Mouse (Mus musculus): Measurements from ENCODE around the gene Hoxa6. TPM values are rescaled to one million over a fixed set of nuclear protein-coding genes. Genes with fewer than 3 reads are reported as not detected.

The Hoxa6 gene
- total RNA-seq, 2 experiments from 2014 or later, result not detected

- no peak for DNase-seq (ENCODE audit: low spot score in 2 of 2)
Observed at GRCm38 (mm10) chr6:52165441-52166370, 42.8 kb downstream of the Hoxa6 start.

GRCm38 (mm10) chr6:52164626-52165440 lies 43.7 kb downstream of the Hoxa6 start, which contains the start of gene Hoxa2:
TSS of gene Hoxa2 (minus strand) at chr6:52164831.
- no peak for DNase-seq (ENCODE audit: low spot score in 2 of 2)

DNA sequence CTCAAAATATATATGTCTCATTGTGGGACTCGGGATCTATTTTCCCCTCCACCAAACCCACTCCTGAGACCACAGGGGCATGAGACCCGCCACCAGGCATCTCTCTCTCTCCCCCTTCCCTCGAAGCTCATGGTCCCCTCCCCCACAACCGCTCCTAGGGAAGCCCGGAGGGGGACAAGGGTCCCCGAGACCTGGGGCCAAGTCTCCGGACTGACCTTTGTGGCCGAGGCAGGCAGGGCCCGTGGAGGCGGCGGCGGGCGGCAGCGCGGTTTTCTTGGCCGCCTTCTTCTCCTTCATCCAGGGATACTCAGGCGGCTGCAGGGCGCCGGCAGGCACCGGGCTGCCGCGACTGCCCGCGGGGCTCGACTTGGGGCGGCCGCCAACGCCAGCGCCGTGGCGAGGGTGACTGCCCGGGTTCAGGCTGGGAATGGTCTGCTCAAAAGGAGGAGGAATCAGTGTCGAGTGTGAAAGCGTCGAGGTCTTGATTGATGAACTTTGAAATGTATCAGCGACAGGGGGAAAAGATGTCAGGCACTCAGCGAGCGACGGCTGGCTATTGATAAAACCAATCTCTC lies 44.4 kb downstream of the Hoxa6 start:
- DNase-seq (ENCODE audit: low spot score in 2 of 2), result no peak

- DNase-seq (ENCODE audit: low spot score in 2 of 2), result no peak
Observed at GRCm38 (mm10) chr6:52163366-52164031, 45.0 kb downstream of the Hoxa6 start.

DNA sequence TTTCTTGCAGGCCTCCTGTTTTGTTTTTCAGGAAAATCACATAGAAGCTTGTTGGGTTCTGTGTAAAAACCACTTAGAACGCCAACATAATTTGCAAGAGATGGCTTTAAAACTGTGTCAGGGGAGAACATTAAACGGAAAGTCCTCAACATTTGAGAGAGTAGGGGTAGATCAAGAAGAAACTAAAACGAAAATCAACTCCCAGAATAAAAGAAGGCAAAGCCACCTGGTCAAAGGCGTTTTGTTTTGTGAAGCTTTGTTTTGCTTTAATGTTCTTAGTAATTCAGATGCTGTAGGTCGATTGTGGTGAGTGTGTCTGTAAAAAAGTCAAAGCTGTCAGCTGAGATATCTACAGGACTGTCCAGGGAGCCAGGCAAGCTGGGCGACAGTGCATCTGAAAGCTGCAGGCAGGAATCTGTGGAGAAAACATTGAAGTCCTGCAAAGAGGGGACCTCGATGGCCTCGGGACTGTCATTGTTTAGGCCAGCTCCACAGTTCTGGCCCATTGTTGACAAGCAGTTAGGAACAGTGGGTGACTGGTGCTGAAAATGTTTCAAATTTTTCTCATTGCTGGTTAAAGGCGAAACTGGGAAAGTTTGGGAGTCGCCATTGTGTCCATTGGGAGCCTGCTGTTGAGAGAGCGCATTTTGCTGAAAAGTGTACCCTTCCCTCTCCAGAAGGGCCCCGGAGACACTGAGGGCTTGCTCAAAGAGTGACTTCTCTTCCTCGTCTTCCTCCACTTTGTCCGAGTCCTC lies 45.7 kb downstream of the Hoxa6 start:
- no peak for DNase-seq (ENCODE audit: low spot score in 2 of 2)

DNA sequence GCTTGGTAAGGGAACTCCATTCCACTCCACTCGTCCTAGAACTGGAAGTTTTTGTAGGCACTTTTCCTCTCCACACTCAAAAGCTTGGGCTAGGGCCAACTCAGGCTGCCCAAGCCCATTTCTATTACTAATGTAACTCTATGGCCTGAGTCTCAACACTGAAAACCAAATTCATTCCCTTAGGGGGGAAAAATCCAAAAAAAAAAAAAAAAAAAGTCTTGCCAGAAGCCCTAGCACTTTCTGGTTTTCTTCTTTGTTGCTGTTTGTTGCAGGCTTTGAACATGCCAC lies 46.5 kb downstream of the Hoxa6 start:
- no peak for DNase-seq (ENCODE audit: low spot score in 2 of 2)

GRCm38 (mm10) chr6:52161336-52162092 lies 47.0 kb downstream of the Hoxa6 start:
- no peak for DNase-seq (ENCODE audit: low spot score in 2 of 2)

DNA sequence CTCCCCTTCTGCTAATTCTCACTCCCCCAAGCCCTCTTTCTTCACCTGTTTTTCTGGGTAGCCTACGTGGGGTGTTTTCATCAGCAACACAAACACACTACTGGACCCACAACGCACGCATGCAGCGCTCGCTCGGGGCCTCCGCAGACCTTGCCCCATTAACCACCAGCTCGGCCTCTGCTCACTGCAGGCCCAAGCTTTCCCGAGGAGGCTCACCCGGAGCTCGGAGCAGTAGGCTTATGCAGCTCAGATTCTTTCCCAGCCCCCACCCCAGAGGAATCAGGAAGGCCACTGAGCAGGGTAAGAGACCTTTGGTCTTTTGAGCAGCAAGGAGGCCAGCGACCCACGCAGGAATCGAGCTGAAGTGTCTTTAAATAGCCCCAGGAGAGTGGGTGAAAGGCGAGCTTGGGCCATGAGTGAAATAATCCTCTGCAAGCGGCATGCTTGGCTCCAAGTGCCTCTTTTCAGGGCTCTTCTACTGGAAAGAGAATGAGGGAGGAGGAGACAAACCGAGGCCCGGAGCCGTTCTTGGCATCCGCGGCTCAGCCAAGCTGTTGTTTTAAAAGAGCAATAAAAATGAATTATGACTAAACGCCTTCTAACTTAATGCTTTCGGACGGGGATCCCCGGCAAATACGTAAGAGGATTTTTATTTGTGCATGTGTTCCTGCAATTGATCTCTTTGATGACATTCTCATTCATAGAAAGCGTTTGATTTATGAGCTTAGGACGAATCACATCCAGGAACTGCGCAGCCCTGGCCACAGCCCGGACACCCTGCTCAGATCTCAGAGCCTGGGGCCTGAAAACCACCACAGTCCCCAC lies 47.8 kb downstream of the Hoxa6 start:
- no peak for DNase-seq (ENCODE audit: low spot score in 2 of 2)

DNA sequence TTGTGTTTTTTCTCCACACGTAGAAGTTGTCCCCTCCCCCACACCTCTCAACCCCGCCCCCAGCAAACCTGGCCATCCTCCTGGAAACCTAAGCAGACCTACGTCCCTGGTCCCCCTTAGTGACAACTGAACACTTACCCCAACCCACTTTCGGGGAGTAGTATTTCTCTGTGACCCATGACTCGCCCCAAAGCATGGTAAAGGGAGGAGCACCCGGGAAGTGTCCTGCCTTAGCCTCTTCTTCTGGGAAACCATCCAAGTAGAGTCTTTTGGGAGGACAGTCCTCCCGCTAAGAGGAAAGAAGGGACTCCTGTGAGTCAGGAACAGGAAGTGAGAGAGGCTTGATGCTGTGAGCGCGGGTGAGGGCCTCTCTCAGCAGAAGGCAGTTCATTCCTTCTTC lies 48.5 kb downstream of the Hoxa6 start:
- no peak for DNase-seq (ENCODE audit: low spot score in 2 of 2)

DNA sequence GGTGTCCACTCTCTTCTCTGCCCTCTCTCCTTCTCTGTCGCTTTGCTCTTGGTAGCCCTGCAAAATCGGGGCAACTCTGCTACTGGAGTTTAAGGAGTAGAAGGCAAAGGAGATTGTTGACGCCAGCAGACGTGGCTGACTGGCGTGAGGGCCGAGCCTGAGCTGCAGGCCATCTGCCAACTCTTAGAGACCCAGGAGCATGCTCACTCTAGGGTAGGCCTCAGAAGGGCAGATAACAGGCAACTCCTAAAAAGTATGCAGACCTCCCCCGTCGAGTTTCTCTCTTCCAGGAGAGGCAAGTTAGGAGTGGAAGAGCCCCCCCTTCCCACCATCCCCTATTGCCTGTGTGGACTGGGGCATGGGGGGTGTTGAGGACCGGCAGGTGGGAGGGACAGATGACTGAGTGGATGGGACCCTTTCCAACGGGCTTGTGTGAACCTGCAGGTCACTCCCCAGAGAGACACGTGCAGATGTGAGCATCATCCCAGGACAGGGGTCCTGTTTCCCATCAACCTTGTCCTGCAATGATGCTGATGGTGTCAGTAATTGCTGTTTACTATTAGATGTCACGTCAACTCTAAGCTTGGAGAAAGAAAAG lies 49.3 kb downstream of the Hoxa6 start:
- DNase-seq (ENCODE audit: low spot score in 2 of 2), result no peak

- DNase-seq (ENCODE audit: low spot score in 2 of 2), result no peak
Observed at GRCm38 (mm10) chr6:52158276-52159051, 50.1 kb downstream of the Hoxa6 start, which contains the start of gene Hoxa1. TSS of gene Hoxa1 (minus strand) at chr6:52158317.

DNA sequence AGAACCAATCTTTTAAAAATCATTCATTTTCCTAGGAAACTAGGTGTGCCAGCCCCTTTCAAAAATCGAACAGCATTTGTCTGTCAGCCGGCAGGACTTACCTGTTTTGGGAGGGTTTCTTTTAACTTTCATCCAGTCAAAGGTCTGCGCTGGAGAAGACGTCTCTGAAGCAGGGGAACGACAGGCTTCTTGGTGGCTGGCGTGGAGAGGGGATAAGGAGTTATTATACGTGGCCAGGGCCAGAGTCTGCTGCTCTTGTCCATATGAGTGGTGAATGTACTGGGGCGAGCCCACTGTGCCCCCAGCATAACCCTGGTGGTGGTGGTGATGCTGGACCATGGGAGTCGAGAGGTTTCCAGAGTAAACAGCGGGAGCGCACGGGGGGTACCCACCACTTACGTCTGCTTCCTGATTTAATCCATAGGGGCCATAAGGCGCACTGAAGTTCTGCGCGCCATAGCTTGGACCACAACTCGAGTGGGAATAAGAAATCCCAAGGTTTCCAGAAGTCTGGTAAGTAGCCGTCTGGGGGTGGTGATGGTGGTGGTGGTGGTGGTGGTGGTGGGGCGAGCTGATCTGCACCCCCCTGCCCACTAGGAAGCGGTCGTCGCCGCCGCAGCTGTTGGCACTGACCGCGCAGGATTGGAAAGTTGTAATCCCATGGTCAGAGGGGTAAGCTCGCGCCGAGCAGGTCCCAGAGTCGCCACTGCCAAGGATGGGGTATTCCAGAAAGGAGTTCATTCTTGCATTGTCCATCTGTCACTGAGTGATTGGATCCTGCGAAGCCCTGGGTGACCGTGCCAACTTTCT lies 50.9 kb downstream of the Hoxa6 start:
- DNase-seq (ENCODE audit: low spot score in 2 of 2), result no peak

DNA sequence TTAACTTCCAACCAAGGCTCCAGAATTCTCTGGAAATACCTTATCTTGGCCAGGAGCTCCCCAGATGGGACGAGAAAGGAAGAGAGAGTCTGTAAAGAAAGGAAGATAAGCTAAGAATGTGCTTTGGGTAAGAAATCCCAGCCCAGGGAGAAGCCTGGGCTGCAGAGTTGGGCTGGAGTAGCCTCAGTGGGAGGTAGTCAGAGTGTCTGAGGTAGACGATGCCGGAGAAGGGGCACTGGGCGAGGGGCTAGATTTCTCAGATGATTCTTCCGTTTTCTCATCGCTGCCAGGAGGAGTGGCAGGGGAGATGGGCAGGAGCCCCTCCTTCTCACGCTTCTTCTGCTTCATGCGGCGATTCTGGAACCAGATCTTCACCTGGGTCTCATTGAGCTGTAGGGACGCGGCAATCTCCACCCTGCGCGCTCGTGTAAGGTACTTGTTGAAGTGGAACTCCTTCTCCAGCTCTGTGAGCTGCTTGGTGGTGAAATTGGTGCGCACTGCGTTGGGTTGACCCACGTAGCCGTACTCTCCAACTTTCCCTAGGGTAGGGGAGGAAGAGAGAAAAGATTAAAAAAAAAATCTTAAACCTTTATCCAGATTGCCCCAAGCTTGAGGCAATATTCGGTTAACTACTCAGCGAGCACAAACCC lies 51.8 kb downstream of the Hoxa6 start:
- DNase-seq (ENCODE audit: low spot score in 2 of 2), result no peak
